Mouse (Mus musculus): ENCODE data around the gene Zfp523.

GRCm38 (mm10) chr17:28135496-28135895 is 41.4 kb upstream of the Zfp523 start:
- no peak for TF ChIP-seq CTCF (IDR thresholded peaks at IDR 0.05; ENCODE audit: borderline replicate concordance, extremely low read depth, insufficient read depth, insufficient read length)
- no peak for TF ChIP-seq POLR2A (IDR thresholded peaks at IDR 0.05; ENCODE audit: borderline replicate concordance, extremely low read depth, insufficient read depth, insufficient read length, poor library complexity, severe bottlenecking)

Measured in brain, embryonic 14.5 days (tissue).